Mouse (Mus musculus): Measurements from ENCODE around the gene Mapk11. TPM values are rescaled to one million over a fixed set of nuclear protein-coding genes. Genes with fewer than 3 reads are reported as not detected.

Mapk11 gene
- polyA plus RNA-seq, 1 experiment from 2014 or later = 5.0 TPM

GRCm38 (mm10) chr15:89181561-89182270 lies 32.3 kb upstream of the Mapk11 start:
- no peak for ATAC-seq
- no peaks in the 10 kb centered on the region for H3K36me3 ChIP-seq (ENCODE audit: control insufficient read depth, insufficient read depth, low read length)
- 0 out of 2 replicates have a peak overlapping the region, but pooled peaks have one; percentile 35 for H3K27ac ChIP-seq (ENCODE audit: low read length)
- H3K27me3 ChIP-seq (replicated peaks; ENCODE audit: control insufficient read depth, insufficient read depth, low read length) = no peaks in the 10 kb centered on the region
- no peak overlapping the region; the same call in 1 of the 2 replicates for H3K4me2 ChIP-seq (ENCODE audit: low read depth, low read length)
- no peak overlapping the region; the same call in 1 of the 2 replicates for H3K4me3 ChIP-seq (ENCODE audit: low read length)
- H3K4me1 ChIP-seq (ENCODE audit: control insufficient read depth, insufficient read depth, low read length) = peaks cover 32% of the 10 kb centered on the region
- 0 out of 2 replicates have a peak overlapping the region, but pooled peaks have one; percentile 9 for H3K9ac ChIP-seq (ENCODE audit: low read depth, low read length)
- no peaks in the 10 kb centered on the region for H3K9me3 ChIP-seq (ENCODE audit: control insufficient read depth, low read length)
- WGBS = 67% methylated on average over 10 of the region's 10 CpGs

GRCm38 (mm10) chr15:89180571-89181229 lies 31.3 kb upstream of the Mapk11 start, which contains the start of gene Plxnb2:
Gene Plxnb2 (minus strand): TSS chr15:89180788.
- Histone ChIP-seq H3K36me3 (ENCODE audit: control insufficient read depth, insufficient read depth, low read length) (no peaks in the 10 kb centered on the region), H3K9ac (ENCODE audit: low read depth, low read length) (peak within 1 kb of the TSS; percentile 89), H3K4me3 (ENCODE audit: low read length) (peak within 1 kb of the TSS; percentile 57), H3K4me2 (ENCODE audit: low read depth, low read length) (peak within 1 kb of the TSS; percentile 80), H3K4me1 (ENCODE audit: control insufficient read depth, insufficient read depth, low read length) (peaks cover 43% of the 10 kb centered on the region), H3K9me3 (ENCODE audit: control insufficient read depth, low read length) (no peaks in the 10 kb centered on the region), H3K27me3 (replicated peaks; ENCODE audit: control insufficient read depth, insufficient read depth, low read length) (no peaks in the 10 kb centered on the region), H3K27ac (ENCODE audit: low read length) (peak within 1 kb of the TSS; percentile 93)
- peak; percentile 76 for ATAC-seq
- WGBS = under 1% methylated on average over 65 of the region's 72 CpGs

GRCm38 (mm10) chr15:89180081-89180541 lies 30.7 kb upstream of the Mapk11 start:
- ATAC-seq = peak; percentile 0; the same call in 1 of the 2 replicates

GRCm38 (mm10) chr15:89179630-89179964 lies 30.2 kb upstream of the Mapk11 start:
- Histone ChIP-seq H3K4me3 (ENCODE audit: low read length) (peak overlapping the region; percentile 57), H3K4me2 (ENCODE audit: low read depth, low read length) (peak overlapping the region; percentile 80), H3K4me1 (ENCODE audit: control insufficient read depth, insufficient read depth, low read length) (peaks cover 54% of the 10 kb centered on the region), H3K9ac (ENCODE audit: low read depth, low read length) (peak overlapping the region; percentile 89), H3K36me3 (ENCODE audit: control insufficient read depth, insufficient read depth, low read length) (no peaks in the 10 kb centered on the region), H3K27ac (ENCODE audit: low read length) (peak overlapping the region; percentile 93), H3K27me3 (replicated peaks; ENCODE audit: control insufficient read depth, insufficient read depth, low read length) (no peaks in the 10 kb centered on the region), H3K9me3 (ENCODE audit: control insufficient read depth, low read length) (no peaks in the 10 kb centered on the region)
- no peak for ATAC-seq
- 2% methylated on average over 6 of the region's 6 CpGs for WGBS

More at GRCm38 (mm10) chr15:89180081-89180541, 30.7 kb upstream of the Mapk11 start:
- Histone ChIP-seq H3K9me3 (ENCODE audit: control insufficient read depth, low read length) (no peaks in the 10 kb centered on the region), H3K4me1 (ENCODE audit: control insufficient read depth, insufficient read depth, low read length) (peaks cover 49% of the 10 kb centered on the region), H3K4me2 (ENCODE audit: low read depth, low read length) (peak overlapping the region; percentile 80), H3K27ac (ENCODE audit: low read length) (peak overlapping the region; percentile 93), H3K36me3 (ENCODE audit: control insufficient read depth, insufficient read depth, low read length) (no peaks in the 10 kb centered on the region), H3K9ac (ENCODE audit: low read depth, low read length) (peak overlapping the region; percentile 89), H3K27me3 (replicated peaks; ENCODE audit: control insufficient read depth, insufficient read depth, low read length) (no peaks in the 10 kb centered on the region), H3K4me3 (ENCODE audit: low read length) (peak overlapping the region; percentile 57)
- WGBS = under 1% methylated on average over 26 of the region's 26 CpGs

GRCm38 (mm10) chr15:89178954-89179629 lies 29.7 kb upstream of the Mapk11 start:
- Histone ChIP-seq H3K27me3 (replicated peaks; ENCODE audit: control insufficient read depth, insufficient read depth, low read length) (no peaks in the 10 kb centered on the region), H3K36me3 (ENCODE audit: control insufficient read depth, insufficient read depth, low read length) (no peaks in the 10 kb centered on the region), H3K9me3 (ENCODE audit: control insufficient read depth, low read length) (no peaks in the 10 kb centered on the region), H3K27ac (ENCODE audit: low read length) (peak overlapping the region; percentile 93), H3K4me2 (ENCODE audit: low read depth, low read length) (peak overlapping the region; percentile 80), H3K4me1 (ENCODE audit: control insufficient read depth, insufficient read depth, low read length) (peaks cover 59% of the 10 kb centered on the region), H3K4me3 (ENCODE audit: low read length) (peak overlapping the region; percentile 57), H3K9ac (ENCODE audit: low read depth, low read length) (peak overlapping the region; percentile 89)
- WGBS = 2% methylated on average over 16 of the region's 16 CpGs
- peak; percentile 71 for ATAC-seq

- no peaks in the 10 kb centered on the region for H3K27me3 ChIP-seq (replicated peaks; ENCODE audit: control insufficient read depth, insufficient read depth, low read length)
- no peaks in the 10 kb centered on the region for H3K36me3 ChIP-seq (ENCODE audit: control insufficient read depth, insufficient read depth, low read length)
- H3K9ac ChIP-seq (ENCODE audit: low read depth, low read length) = peak overlapping the region; percentile 89
- ATAC-seq = no peak
- H3K4me2 ChIP-seq (ENCODE audit: low read depth, low read length) = peak overlapping the region; percentile 80
- peak overlapping the region; percentile 57 for H3K4me3 ChIP-seq (ENCODE audit: low read length)
- peak overlapping the region; percentile 93 for H3K27ac ChIP-seq (ENCODE audit: low read length)
- WGBS = 63% methylated on average over 7 of the region's 7 CpGs
- peaks cover 66% of the 10 kb centered on the region for H3K4me1 ChIP-seq (ENCODE audit: control insufficient read depth, insufficient read depth, low read length)
- H3K9me3 ChIP-seq (ENCODE audit: control insufficient read depth, low read length) = no peaks in the 10 kb centered on the region
Observed at GRCm38 (mm10) chr15:89178260-89178860, 28.9 kb upstream of the Mapk11 start.

- peak overlapping the region; percentile 80 for H3K4me2 ChIP-seq (ENCODE audit: low read depth, low read length)
- H3K27me3 ChIP-seq (replicated peaks; ENCODE audit: control insufficient read depth, insufficient read depth, low read length) = no peaks in the 10 kb centered on the region
- ATAC-seq = peak; percentile 39
- peak overlapping the region; percentile 89 for H3K9ac ChIP-seq (ENCODE audit: low read depth, low read length)
- H3K4me1 ChIP-seq (ENCODE audit: control insufficient read depth, insufficient read depth, low read length) = peaks cover 72% of the 10 kb centered on the region
- WGBS = 63% methylated on average over 4 of the region's 4 CpGs
- H3K9me3 ChIP-seq (ENCODE audit: control insufficient read depth, low read length) = no peaks in the 10 kb centered on the region
- H3K4me3 ChIP-seq (ENCODE audit: low read length) = peak overlapping the region; percentile 57; the same call in 1 of the 2 replicates
- no peaks in the 10 kb centered on the region for H3K36me3 ChIP-seq (ENCODE audit: control insufficient read depth, insufficient read depth, low read length)
- peak overlapping the region; percentile 93 for H3K27ac ChIP-seq (ENCODE audit: low read length)
Observed at GRCm38 (mm10) chr15:89177576-89178259, 28.3 kb upstream of the Mapk11 start.

- Histone ChIP-seq H3K4me2 (ENCODE audit: low read depth, low read length) (peak overlapping the region; percentile 80), H3K9me3 (ENCODE audit: control insufficient read depth, low read length) (no peaks in the 10 kb centered on the region), H3K36me3 (ENCODE audit: control insufficient read depth, insufficient read depth, low read length) (no peaks in the 10 kb centered on the region), H3K27me3 (replicated peaks; ENCODE audit: control insufficient read depth, insufficient read depth, low read length) (no peaks in the 10 kb centered on the region), H3K4me3 (ENCODE audit: low read length) (peak overlapping the region; percentile 10; the same call in 1 of the 2 replicates), H3K9ac (ENCODE audit: low read depth, low read length) (peak overlapping the region; percentile 57), H3K4me1 (ENCODE audit: control insufficient read depth, insufficient read depth, low read length) (peaks cover 75% of the 10 kb centered on the region), H3K27ac (ENCODE audit: low read length) (peak overlapping the region; percentile 93)
- WGBS = 12% methylated on average over 5 of the region's 5 CpGs
- peak; percentile 9 for ATAC-seq
Observed at GRCm38 (mm10) chr15:89177121-89177520, 27.7 kb upstream of the Mapk11 start.

Data from intestine, embryonic 16.5 days (tissue).